Mouse (Mus musculus) cerebellum, postnatal 14 days (tissue): ENCODE measurements around the gene Lefty1.
"Not testable (repeated sequence)": the region's sequence is repeated elsewhere in the genome, so short reads cannot be mapped to it uniquely, and the experiment has no call there.

Experiments used
- DNase-seq, 2 experiments: peaks; one replicate each; pipeline ENCODE4 v3.0.0; 2021; ENCODE audit warnings: mixed read lengths in 2 of 2

Gene Lefty1

GRCm38 (mm10) chr1:180934467-180935419, at the start of gene Lefty1:
TSS of gene Lefty1 (plus strand) at chr1:180935022.
- DNase-seq = no peak

DNA sequence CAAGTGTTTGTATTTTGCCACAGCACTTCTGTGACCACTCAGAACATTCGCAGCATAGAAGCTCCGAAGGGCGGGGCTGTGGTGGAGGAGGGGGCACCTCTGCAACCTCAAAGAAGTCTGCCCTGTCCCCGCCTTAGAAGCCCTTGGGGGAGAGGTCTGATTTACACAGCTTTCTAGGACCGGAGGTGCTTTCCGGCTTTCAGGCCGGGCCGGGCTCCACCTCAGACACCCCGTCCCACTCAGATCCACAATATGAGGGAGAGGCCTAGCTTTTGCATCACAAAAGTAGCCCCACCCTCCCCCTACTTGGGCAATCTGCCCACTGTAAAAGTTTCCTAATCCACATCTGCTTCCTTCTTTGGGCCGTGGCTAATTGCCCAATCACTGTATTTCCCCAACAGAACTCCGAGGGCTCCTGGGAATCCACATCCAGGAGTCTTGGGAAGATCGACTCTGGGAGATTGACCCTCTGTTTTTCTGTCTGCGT, 46.2 kb upstream of the Lefty1 start:
- DNase-seq = no peak

DNA sequence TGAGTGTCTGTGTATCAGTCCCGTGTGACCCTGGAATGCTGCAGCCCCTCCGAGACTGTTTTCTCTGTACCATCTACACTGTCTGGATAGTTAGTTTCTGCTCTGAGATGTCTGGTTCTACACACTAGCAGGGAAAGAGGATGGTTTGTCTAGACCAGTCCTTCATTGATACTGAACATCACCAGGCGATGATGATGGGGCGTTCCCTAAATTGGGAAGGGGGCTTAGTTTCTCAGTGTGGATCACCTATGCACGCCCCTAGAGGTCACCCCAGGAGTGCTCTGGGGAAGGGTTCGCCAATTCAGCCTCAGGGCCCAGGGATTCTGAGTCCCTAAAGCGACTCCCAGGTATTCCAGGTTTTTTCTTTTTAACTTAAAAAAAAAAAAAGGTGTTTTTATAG, 45.6 kb upstream of the Lefty1 start:
- DNase-seq = no peak

- DNase-seq = no peak
Observed at GRCm38 (mm10) chr1:180889841-180890240, 45.0 kb upstream of the Lefty1 start.

GRCm38 (mm10) chr1:180892808-180893207, 42.0 kb upstream of the Lefty1 start, which contains the start of gene Lefty2:
TSS of gene Lefty2 (plus strand) at chr1:180893108.
- no peak for DNase-seq

- DNase-seq = not testable (repeated sequence)
Observed at GRCm38 (mm10) chr1:180894088-180894987, 40.5 kb upstream of the Lefty1 start.

DNA sequence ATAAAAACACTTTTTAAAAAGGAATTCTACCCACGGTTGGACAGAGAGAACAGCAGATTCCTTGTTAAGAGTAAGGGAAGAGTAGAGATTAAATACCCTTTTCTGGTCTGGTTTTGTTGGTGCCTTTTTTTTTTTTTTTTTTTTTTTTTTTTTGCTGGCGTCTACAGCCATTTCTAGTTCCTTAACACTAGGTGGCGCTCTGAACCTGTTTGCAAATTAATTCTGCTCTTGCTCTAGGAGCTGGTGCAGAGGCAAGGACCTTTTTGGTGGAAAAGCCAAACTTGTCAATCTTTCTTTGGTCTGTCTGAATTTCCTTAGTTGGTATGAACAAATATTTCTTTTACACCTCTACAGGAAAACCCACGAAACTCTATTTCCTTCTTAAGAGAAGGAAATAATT, 33.7 kb upstream of the Lefty1 start:
- DNase-seq = peak; percentile 55 to 61

- DNase-seq = no peak
Observed at GRCm38 (mm10) chr1:180902915-180903314, 31.9 kb upstream of the Lefty1 start.

DNA sequence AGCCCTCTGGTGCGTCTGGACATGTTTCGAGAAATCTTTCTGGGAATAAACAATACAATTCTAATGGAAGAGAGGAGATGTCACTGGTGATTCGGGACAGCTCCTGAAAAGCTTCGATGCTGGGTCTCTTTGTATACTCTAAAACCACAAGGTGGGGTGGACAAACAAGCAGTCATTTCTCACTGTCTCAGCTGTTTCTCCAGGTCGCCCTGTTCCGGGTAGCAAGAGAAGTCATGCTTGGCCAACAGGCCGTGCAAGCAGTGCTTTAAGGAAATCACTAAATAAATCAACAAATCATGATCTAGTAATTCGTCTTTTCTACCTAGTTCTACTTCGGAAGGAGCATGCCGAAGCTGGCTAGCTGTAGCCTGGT, 31.2 kb upstream of the Lefty1 start:
- no peak for DNase-seq

DNA sequence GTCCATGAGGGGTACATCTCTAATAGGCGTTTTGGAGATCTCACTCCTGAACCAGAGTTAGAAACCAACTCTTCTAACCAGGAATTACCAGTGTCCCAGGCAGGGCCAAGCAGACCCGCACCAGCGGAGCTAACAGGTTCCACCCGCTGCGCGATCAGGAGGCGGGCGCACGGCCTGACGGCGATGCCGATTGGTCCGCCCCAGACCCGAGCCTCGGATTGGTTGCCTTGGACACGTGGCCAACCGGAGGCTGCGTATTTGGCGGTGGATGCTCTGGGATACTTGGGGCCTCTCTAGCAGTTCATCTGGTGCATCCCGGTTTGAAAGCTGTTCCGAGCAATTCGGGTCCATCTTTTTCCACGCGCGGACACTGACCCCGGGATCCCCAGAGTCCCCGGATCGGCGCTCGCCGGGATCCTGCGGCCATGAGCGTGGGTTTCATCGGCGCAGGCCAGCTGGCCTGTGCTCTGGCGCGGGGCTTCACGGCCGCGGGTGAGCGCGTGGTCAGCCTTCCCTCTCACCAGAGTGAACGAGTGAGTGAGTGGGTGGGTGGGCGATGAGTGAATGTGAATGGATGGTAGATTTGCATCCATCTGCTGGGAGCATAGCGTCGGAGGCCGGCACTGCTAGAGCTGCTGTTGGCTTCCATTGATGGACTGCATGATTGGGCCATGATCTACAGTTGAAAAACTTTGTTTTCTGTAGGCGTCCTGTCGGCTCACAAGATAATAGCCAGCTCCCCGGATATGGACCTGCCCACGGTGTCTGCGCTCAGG, 30.6 kb upstream of the Lefty1 start, which contains the start of gene Pycr2:
Gene Pycr2, plus strand, starts transcription at position 255 of the 776 bp plus-strand sequence.
- peak; percentile 97 for DNase-seq

- no peak for DNase-seq
Observed at GRCm38 (mm10) chr1:180904815-180905080, 30.1 kb upstream of the Lefty1 start.

DNA sequence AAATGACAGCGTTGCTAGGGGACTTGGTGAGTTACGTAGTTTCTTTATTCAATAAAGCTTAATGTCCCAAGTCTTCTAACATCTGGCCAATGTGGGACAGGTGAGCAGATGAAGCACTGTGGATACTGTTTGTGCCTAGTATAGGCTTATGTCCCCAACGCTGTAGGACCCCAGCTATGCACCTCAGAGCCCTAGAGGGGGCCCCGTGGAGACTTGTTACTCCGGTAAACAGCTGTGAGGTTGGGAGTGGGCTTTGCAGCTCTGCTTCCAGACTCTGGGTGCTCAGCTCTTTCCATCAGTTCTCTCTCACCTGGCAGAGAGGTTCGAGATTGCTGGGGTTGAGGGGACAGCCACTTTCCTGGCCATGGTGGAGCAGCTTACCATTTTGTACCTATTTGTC, 29.5 kb upstream of the Lefty1 start:
- DNase-seq = no peak

- no peak for DNase-seq
Observed at GRCm38 (mm10) chr1:180905876-180906275, 28.9 kb upstream of the Lefty1 start.

- no peak for DNase-seq
Observed at GRCm38 (mm10) chr1:180906461-180907147, 28.2 kb upstream of the Lefty1 start.

DNA sequence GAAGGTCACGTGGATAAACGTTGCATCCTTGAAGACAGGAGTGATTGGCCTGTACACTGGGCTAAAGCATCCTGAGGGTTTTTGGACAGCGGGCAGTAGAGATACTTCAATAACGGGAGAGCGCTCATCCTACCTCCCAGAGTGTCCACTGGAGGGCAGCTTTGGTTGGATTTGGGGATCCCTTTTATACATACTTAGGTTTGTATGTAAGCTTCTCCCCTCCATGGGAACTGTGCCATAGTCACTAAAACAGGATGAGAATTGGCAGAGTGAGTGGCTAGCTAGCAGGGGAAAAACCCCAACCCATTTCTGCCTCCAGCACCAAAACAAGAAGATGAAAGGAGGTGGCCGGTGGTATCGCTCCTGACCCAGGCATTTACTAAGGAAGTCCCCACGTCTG, 23.7 kb upstream of the Lefty1 start:
- DNase-seq = no peak

- DNase-seq = no peak
Observed at GRCm38 (mm10) chr1:180911653-180912287, 23.1 kb upstream of the Lefty1 start.

DNA sequence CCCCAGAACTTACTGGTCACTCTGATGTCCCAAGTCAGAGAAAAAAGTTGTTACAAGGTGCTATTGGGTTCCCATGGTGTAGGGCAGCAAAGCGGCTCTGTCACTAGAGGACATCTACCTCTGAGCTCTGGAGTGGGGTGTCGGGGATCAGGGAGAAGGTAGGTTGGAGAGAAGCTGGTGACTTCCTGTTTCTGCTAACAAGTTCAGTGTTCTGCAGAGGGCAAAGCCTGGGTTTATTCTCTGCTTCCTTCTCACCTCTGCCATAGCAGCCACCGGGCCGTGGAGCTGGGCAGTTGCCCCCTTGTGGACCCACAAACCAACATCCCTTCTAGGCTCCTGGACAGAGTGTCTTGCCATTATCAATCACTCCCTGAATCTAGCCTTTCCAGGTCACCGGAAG, 22.0 kb upstream of the Lefty1 start:
- no peak for DNase-seq

GRCm38 (mm10) chr1:180913797-180914196, 21.0 kb upstream of the Lefty1 start:
- DNase-seq = no peak

DNA sequence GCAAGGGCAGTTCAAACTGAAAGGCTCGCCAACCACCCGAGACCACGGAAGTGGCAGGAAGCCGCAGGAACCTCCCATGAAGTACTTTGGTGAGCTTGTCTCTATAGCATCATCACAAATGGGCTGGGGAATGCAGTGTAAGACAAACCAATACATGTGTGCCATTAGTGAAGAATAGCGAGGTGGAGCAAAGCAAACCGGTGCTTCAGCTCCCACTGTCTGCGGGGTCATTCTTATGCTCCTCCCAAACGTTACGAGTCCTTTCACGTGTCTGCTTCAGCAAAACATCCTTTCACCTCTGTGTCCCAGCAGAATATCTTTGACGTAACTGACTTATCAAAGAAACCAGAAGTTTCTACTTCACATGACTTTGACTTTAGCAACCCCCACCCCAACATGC, 18.4 kb upstream of the Lefty1 start:
- DNase-seq = no peak

- DNase-seq = no peak
Observed at GRCm38 (mm10) chr1:180917053-180917452, 17.8 kb upstream of the Lefty1 start.

- DNase-seq = peak in 1 of 2 experiments; percentile 32
Observed at GRCm38 (mm10) chr1:180919686-180920085, 15.1 kb upstream of the Lefty1 start.
